Mouse (Mus musculus) B cell, adult 62 days (primary cell): ENCODE results near the gene Olfr594. TPM values are rescaled to one million over a fixed set of nuclear protein-coding genes. Genes with fewer than 3 reads are reported as not detected.

Experiments
- total RNA-seq: library from RNA; stranded (reverse); gene quantifications from 4 replicates; pipeline ENCODE4 v1.2.4, GENCODE M21; 2023

Gene Olfr594
- not detected in 4 replicates for total RNA-seq

DNA sequence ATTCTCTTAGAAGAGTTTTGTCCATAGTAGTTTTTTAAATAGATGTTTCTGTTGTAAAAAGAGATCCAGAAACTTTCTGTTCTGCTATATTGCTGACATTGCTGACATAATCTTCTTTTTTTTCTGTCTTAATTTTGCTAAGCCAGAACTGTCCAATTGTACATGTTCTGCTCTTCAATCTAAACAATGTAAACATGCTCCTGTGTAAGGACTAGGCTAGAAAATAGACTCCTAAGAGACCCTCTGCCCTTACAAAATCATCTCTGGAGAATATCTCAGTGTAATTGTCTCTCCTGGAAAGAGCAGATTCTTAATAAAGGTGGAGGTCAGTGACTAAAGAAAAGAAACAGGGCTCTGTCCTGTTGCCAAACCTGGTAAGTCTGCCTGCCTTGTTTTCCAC, at the start of gene Olfr594:
Gene Olfr594, plus strand, starts transcription at position 301 of the 400 bp plus-strand sequence.

DNA sequence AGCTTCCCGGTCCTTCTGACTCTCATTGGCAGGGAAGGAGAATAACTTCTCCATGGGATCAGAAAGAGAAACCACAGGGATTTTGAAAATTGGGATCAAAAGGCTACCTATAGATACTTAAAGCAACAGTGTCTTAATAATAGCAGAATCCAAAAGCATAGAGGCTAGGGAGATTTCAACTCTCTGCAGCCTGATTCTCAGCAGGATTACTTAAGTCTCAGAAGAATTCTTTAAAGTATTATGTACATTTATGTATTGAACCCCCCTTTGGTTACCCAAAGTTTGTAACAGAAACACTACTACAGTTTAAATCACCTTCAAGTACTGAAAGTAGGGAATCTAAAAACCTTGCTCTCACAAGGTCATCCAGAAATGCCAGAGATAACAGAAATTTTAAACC, 38.6 kb upstream of the Olfr594 start, which contains the start of gene Olfr591:
Gene Olfr591, minus strand, starts transcription at position 101 of the 400 bp plus-strand sequence.

DNA sequence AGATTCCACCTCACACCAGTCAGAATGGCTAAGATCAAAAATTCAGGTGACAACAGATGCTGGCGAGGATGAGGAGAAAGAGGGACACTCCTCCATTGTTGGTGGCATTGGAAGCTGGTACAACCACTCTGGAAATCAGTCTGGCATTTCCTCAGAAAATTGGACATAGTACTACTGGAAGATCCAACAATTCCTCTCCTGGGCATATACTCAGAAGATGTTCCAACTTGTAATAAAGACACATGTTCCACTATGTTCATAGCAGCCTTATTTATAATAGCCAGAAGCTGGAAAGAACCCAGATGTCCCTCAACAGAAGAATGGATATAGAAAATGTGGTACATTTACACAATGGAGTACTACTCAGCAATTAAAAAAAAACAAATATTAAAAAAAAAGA, 32.3 kb upstream of the Olfr594 start, which contains the start of gene Olfr592:
Gene Olfr592, plus strand, starts transcription at position 301 of the 400 bp plus-strand sequence.

DNA sequence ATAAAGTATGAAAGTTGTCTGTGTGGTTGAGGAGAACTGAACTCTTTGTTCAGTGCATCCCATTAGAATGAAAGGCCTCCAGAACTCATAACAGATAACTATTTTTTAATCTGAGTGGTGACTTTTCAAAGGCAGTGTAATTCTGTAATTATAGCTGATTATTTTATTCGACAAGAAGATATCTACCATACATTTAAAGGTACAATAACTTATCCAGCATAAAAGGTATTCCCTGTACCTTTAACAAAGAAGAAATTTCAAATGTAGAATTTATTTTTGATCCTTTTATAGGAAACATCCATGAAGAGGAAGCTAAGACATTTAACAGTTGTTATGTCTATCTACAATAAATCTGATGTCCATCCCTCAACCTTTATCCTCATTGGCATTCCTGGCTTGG, 5.2 kb upstream of the Olfr594 start, which contains the start of gene Olfr593:
Gene Olfr593, plus strand, starts transcription at position 301 of the 400 bp plus-strand sequence.

DNA sequence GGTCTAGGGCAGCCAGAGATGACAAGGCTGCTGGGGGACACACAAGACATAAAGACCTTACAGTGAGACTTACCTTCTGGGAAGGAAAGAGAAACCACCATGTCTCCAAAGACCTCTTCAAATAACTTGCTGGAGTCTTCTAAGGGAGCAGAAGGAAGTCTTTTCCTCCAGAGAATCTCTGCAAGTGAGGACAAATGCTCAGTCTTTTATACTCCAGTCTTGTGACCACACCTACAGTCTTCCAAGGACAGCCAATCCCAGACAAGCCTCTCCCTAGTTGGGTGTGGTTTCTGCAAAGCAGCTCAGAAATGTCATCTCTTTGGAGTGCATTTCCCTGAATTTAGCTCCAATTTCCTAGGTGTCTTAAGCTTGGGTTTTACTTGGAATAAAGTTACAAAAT, 35.6 kb downstream of the Olfr594 start, which contains the start of gene Usp17ld:
Gene Usp17ld, minus strand, starts transcription at position 101 of the 400 bp plus-strand sequence.

Other genes starting within 250 kb of the Olfr594 start
- not detected in 4 replicates for gene Olfr577, start 241.1 kb upstream of the Olfr594 start, total RNA-seq
- gene Olfr578, start 227.7 kb upstream of the Olfr594 start, total RNA-seq: not detected in 4 replicates
- gene Olfr582, start 179.0 kb upstream of the Olfr594 start, total RNA-seq: not detected in 4 replicates
- gene Olfr583, start 165.7 kb upstream of the Olfr594 start, total RNA-seq: not detected in 4 replicates
- gene Olfr584, start 135.1 kb upstream of the Olfr594 start, total RNA-seq: not detected in 4 replicates
- gene Olfr585, start 119.3 kb upstream of the Olfr594 start, total RNA-seq: not detected in 4 replicates
- not detected in 4 replicates for gene Olfr586, start 91.4 kb upstream of the Olfr594 start, total RNA-seq
- not detected in 4 replicates for gene Olfr588-ps1, start 76.1 kb upstream of the Olfr594 start, total RNA-seq
- not detected in 4 replicates for gene Olfr589, start 60.6 kb upstream of the Olfr594 start, total RNA-seq
- not detected in 4 replicates for gene Olfr591, start 38.7 kb upstream of the Olfr594 start, total RNA-seq
- not detected in 4 replicates for gene Olfr592, start 32.2 kb upstream of the Olfr594 start, total RNA-seq
- gene Olfr593, start 5.1 kb upstream of the Olfr594 start, total RNA-seq: not detected in 4 replicates
- not detected in 4 replicates for gene Usp17ld, start 35.5 kb downstream of the Olfr594 start, total RNA-seq
- gene Olfr596, start 88.7 kb downstream of the Olfr594 start, total RNA-seq: not detected in 4 replicates
- gene Olfr597, start 99.3 kb downstream of the Olfr594 start, total RNA-seq: not detected in 4 replicates
- not detected in 4 replicates for gene Olfr598, start 106.6 kb downstream of the Olfr594 start, total RNA-seq
- not detected in 4 replicates for gene Olfr599, start 118.9 kb downstream of the Olfr594 start, total RNA-seq
- gene Olfr600, start 132.7 kb downstream of the Olfr594 start, total RNA-seq: not detected in 4 replicates
- gene Olfr601, start 145.7 kb downstream of the Olfr594 start, total RNA-seq: not detected in 4 replicates
- gene Olfr603, start 169.2 kb downstream of the Olfr594 start, total RNA-seq: not detected in 4 replicates
- gene Usp17lc, start 198.1 kb downstream of the Olfr594 start, total RNA-seq: not detected in 4 replicates
- gene Olfr605, start 228.4 kb downstream of the Olfr594 start, total RNA-seq: not detected in 4 replicates
- not detected in 4 replicates for gene Olfr606, start 232.1 kb downstream of the Olfr594 start, total RNA-seq
- not detected in 4 replicates for gene Olfr607, start 247.2 kb downstream of the Olfr594 start, total RNA-seq